Mouse (Mus musculus) hematopoietic stem cell, adult 5-6 weeks (primary cell): ENCODE results near the gene Ccdc151. TPM values are rescaled to one million over a fixed set of nuclear protein-coding genes. Genes with fewer than 3 reads are reported as not detected.

Experiments
- ATAC-seq, 2 experiments: fragments of 125-278 bp in 1 of 2; replicated peaks in 1 of 2; 2 replicates each; pipeline ENCODE4 v1.8.0; 2016 to 2017; ENCODE audit warnings: inconsistent platforms in 2 of 2, mild to moderate bottlenecking in 2 of 2, moderate number of reproducible peaks in 2 of 2, low read depth in 1 of 2, moderate TSS enrichment in 1 of 2; ENCODE audit not compliant: low FRiP score in 2 of 2, poor library complexity in 2 of 2, severe bottlenecking in 2 of 2, insufficient read depth in 1 of 2, low TSS enrichment in 1 of 2
- total RNA-seq: library from RNA; stranded (forward); fragments of 172-1452, 232-1000 nt; gene quantifications from 2 replicates; pipeline ENCODE4 v1.2.3, GENCODE M21; 2017

The Ccdc151 gene
- 0.19 TPM in 1 of 2 replicates, not detected in the other for total RNA-seq

GRCm38 (mm10) chr9:22002194-22003162 is at the start of gene Ccdc151, which contains the start of gene Prkcsh:
Gene Ccdc151 (minus strand): TSS chr9:22002634.
Gene Prkcsh (plus strand): TSS chr9:22002806.
- peak; percentile 95 to 96 for ATAC-seq

- ATAC-seq, result no peak
Measured at GRCm38 (mm10) chr9:22051958-22052254, 49.5 kb upstream of the Ccdc151 start, which contains the start of gene Elavl3. Gene Elavl3 (minus strand): TSS chr9:22052023.

- no peak for ATAC-seq
Measured at GRCm38 (mm10) chr9:22051161-22051957, 48.9 kb upstream of the Ccdc151 start.

- peak; percentile 17 to 22; a peak in 1 of 4 replicates for ATAC-seq
Measured at GRCm38 (mm10) chr9:22050351-22050889, 48.0 kb upstream of the Ccdc151 start.

GRCm38 (mm10) chr9:22049721-22050270 is 47.4 kb upstream of the Ccdc151 start:
- ATAC-seq, result no peak

GRCm38 (mm10) chr9:22049315-22049714 is 46.9 kb upstream of the Ccdc151 start:
- no peak for ATAC-seq

GRCm38 (mm10) chr9:22047329-22047728 is 44.9 kb upstream of the Ccdc151 start:
- no peak for ATAC-seq

GRCm38 (mm10) chr9:22041832-22042231 is 39.4 kb upstream of the Ccdc151 start:
- no peak for ATAC-seq

- no peak for ATAC-seq
Measured at GRCm38 (mm10) chr9:22037826-22038225, 35.4 kb upstream of the Ccdc151 start.

GRCm38 (mm10) chr9:22035300-22036044 is 33.0 kb upstream of the Ccdc151 start:
- ATAC-seq, result no peak

- no peak for ATAC-seq
Measured at GRCm38 (mm10) chr9:22030386-22030785, 28.0 kb upstream of the Ccdc151 start.

- no peak for ATAC-seq
Measured at GRCm38 (mm10) chr9:22028467-22028866, 26.0 kb upstream of the Ccdc151 start.

- no peak for ATAC-seq
Measured at GRCm38 (mm10) chr9:22024592-22024991, 22.2 kb upstream of the Ccdc151 start.

- ATAC-seq, result no peak
Measured at GRCm38 (mm10) chr9:22017208-22017825, 14.9 kb upstream of the Ccdc151 start.

GRCm38 (mm10) chr9:22016245-22016644 is 13.8 kb upstream of the Ccdc151 start:
- ATAC-seq, result no peak

GRCm38 (mm10) chr9:22012731-22013130 is 10.3 kb upstream of the Ccdc151 start:
- ATAC-seq, result no peak
